Mouse (Mus musculus): ENCODE data around the gene Rhbdf2.

The Rhbdf2 gene

DNA sequence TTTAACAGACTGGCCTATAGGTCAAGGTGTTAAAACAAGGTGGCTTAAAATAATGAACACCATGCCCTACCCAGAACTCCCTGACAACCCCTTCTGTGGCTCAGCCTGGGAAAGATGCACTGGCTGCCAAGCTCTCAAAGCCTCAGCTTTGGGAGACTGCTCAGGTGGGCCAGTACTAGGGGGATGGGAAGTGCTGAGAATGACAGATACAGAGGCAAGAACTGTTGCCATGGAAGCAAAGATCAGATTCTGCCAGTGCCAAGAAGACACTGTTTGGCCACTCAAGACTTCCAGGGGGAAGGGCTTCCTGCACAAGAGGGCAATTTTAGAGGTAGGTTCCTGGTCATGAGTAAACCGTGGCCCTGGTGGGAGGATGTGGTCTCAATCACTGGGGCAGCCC is 71.2 kb downstream of the Rhbdf2 start:
- DNase-seq (ENCODE audit: low read depth in 2 of 2, low spot score in 2 of 2): no peak

DNA sequence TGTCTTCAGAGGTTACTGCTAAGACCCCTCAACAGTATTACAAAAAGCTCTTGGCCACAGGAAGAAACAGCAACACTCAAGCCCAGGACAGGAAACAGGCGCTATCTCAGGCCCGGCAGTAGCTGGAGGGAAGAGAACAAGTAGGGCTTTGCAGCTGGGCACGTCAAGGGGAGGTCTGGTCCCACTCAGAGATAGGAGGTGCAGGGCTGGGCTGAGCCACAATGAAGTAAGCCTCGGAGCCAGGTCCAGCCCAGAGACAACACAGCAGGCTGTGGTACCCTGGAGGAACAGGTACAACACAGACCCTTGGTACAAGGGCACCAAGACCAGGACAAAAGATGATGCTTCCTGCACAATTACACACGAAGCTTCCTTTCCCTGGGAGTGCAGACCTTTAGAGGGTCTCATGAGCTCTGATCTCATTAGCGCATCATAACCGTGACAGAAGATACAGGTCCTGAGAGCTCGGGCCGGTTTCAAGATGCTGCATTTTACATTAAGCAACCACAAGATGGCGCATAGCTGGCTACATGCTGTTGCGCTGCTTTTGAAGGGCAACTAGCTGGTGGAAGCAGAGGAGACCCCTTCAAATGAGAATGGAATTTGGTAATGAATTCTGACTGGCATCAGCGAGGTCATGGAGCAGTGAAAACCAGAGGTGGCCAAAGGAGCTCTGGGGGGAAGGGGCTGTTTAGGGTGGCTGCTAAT is 72.5 kb downstream of the Rhbdf2 start:
- peak in 1 of 2 experiments; percentile 22 for DNase-seq (ENCODE audit: low read depth in 2 of 2, low spot score in 2 of 2)

DNA sequence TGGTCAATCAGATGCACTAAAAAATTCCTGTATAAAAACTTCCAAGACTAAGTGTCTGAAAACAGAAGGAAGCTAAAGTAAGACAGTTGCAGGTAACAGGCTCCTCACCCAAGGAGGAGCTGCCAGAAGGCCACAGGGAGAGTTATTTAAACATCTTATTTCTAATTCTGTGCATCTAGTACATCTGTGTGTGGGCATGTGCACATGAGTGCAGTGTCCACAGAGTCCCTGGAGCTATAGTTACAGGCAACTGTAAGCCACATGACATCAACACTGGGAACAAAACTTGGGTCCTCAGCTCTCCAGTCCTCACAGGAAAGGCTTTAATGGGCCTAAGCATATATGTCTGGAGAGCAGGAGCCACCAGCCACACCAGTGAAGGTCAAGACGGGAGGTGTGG is 74.6 kb downstream of the Rhbdf2 start:
- DNase-seq (ENCODE audit: low read depth in 2 of 2, low spot score in 2 of 2): no peak

DNA sequence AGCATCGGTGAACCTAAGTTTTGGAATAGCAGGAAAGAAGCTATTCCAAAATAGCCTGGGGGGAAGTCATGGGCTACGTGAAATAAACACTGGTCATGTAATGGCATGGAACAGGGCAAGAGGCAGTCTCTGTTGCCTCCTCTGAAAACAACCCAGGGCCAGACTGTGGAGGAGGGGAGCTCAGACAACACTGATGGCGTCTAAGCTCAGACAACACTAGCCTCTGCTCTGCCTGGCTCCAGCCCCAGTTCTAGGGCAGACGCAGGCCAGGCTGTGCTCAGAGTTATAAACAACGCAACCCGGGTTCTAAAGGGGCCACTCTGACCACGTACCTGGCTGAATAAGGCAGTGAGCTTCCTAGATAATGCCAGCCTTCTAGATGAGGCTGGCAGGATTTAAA is 76.1 kb downstream of the Rhbdf2 start:
- DNase-seq (ENCODE audit: low read depth in 2 of 2, low spot score in 2 of 2): no peak

DNA sequence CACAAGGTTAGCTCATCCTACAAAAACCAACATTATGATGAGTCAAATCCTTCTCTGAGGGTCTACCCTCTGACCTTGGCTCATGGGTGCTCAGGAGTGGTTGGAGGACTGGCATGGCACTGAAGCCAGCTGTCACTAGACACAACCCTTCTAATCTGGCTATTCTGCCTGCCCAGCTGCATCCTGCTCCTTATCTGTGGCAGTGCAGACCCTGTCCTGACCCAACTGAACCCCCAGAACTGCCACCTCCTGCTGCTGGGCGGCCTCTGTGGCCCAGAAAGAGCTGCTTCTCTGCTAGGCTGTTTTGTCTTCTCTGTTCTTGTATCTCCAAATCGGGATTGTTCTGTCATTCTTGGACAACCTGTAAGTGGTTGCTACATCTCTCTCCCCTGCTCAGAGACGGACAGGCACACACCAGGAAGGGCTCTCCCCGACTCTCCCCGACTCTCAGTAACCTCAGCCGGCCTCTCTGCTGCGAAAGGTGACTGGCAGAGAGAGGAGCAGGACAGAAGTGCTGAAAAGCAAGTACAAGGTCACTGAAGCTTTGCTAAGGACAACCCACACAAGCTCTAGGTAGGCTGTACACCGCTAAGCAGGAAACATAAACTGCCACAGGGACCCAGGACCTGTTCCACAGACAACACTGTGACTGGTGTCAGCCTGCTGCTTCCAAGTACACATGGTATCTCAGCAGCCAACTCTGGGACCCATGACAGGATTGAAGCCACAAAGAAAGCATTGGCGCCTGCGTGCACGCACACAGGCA is 77.4 kb downstream of the Rhbdf2 start:
- no peak for DNase-seq (ENCODE audit: low read depth in 2 of 2, low spot score in 2 of 2)

DNA sequence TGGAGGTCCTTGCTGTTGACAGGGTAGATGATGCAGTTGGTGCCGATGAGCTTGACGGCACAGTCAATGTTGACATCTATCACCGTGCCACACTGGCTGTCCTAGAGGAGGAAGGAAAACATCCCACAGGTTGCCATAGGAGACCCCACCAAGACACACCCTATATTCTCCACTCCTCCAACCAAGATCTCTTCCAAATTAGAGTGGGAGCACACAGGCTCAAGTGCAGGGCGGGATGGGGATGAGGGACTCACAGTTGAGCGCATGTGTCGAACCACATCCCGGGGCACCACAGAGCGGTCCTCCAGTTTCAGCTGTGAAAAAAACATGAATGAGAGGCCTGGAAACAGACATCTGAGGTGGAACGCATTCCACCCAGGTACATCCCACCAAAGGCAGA is 78.0 kb downstream of the Rhbdf2 start:
- DNase-seq (ENCODE audit: low read depth in 2 of 2, low spot score in 2 of 2): no peak
